Mouse (Mus musculus) megakaryocyte-erythroid progenitor cell, adult 5 weeks (primary cell): Measurements from ENCODE around the gene Hcn1. TPM values are rescaled to one million over a fixed set of nuclear protein-coding genes. Genes with fewer than 3 reads are reported as not detected.

Experiments
- polyA plus RNA-seq: library from polyadenylated mRNA; stranded (reverse); fragments of >175 nt; gene quantifications from 2 replicates; pipeline ENCODE4 v1.2.3, GENCODE M21; 2012

Hcn1 gene
- 0.01 TPM in 1 of 2 replicates, not detected in the other for polyA plus RNA-seq

DNA sequence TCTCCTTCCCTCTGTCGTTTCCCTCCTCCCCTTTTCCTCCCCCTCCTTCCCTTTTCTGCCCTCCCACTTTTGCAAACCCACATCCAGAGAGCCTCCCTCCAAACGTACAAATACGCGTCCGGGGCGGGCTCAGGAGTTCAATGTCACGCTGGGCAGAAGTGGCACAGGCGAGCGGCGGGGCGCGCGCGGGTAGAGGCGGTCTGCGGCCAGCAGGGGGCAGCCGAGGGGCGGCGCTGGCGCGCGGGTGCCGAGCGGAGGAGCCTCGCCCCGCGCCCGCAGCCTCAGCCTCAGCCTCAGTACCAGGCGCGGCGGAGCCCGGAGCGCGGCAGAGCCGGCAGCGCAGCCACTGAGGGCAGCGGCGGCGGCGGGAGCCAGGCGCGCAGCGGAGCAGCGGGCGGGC is at the start of gene Hcn1:
Gene Hcn1 (plus strand): TSS at position 140 of the 400 bp plus-strand sequence.

